Mouse (Mus musculus) cerebellum, adult (tissue): ENCODE measurements around the gene Npepl1.
A peak's percentile ranks its signal among the peaks of the same experiment; 100 is the strongest.

Source experiments
- ATAC-seq: cut with Nextera tagmentation; 2 replicates; pipeline ENCODE4 v1.9.2; 2017; ENCODE audit warnings: mild to moderate bottlenecking, moderate library complexity, mixed read lengths; ENCODE audit not compliant: insufficient number of reproducible peaks, low FRiP score, low TSS enrichment

Gene Npepl1

DNA sequence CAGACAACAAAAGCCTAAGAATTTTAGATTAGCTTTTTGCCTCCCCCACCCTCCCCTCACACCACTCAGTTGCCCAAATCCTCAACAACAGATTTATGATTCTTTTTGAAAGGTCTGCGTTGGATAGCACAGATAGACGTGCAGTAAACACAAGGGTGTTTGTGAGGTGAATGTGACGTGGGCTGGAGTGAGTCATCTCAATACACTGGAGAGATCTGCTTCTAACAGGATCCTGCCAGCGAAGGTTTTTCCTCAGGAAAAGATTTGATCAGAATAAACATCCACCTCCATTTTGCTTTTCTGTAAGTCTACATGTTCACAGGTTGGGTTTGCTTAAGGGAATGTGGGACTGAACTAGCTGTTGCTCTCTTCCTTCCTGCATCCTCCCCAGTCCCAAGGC is 6.6 kb upstream of the Npepl1 start:
- ATAC-seq: no peak

- no peak for ATAC-seq
Measured at GRCm38 (mm10) chr2:174107375-174107774, 2.8 kb upstream of the Npepl1 start.

DNA sequence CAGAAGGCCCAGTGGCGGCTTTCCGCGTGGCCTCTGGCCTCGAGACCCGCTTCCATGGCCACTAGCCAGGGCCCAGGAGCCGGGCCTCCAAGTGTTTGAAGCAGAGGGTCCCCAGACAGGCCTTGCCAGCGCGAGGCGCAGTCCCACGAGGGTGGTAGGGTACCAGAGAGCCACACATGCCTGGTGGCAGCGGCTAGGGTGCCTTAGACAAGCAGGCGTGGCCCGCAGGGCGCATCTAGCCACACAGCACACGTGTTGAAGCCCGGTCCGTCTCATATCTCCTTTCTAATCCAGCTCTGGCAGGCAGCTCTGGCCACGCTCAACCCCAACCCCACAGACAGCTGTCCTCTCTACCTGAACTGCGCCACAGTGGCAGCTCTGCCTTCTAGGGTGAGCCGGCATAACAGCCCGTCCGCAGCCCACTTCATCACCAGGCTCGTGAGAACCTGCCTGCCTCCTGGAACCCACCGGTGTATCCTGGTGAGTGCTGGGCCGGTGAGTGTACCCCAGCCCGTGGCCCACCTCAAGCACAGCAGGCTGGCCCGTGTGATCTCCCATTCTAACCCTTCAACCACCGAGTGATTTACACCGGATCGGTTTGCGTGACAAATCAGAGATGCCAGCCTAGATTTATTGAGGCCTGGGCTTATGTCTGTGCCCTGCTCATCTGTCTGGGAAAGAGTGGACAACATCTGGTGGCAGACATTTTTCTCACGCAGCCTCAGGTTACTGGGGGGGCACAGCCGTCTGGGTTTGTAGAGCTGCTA is 817 bp downstream of the Npepl1 start:
- 0 out of 2 replicates have a peak, but pooled peaks have one; percentile 22 for ATAC-seq

DNA sequence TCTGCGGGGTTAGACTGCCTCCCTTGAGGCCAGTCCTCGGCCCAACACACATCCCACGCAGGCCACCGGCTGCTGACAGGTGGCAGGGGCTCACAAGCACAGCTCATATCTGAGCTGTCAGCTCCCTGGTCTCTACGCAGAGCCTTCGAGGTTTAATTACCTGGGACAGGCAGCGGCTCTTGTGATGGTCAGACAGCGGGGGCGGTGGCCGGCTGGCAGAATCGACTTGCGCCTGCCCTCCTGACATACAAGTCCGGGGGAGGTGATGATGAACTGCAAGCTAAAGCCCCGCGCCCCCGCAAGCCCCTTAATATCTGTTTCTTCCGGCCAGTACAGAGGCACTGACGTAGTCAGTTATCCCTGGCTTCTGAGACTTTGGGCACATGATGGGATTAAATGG is 2.8 kb downstream of the Npepl1 start:
- no peak for ATAC-seq

DNA sequence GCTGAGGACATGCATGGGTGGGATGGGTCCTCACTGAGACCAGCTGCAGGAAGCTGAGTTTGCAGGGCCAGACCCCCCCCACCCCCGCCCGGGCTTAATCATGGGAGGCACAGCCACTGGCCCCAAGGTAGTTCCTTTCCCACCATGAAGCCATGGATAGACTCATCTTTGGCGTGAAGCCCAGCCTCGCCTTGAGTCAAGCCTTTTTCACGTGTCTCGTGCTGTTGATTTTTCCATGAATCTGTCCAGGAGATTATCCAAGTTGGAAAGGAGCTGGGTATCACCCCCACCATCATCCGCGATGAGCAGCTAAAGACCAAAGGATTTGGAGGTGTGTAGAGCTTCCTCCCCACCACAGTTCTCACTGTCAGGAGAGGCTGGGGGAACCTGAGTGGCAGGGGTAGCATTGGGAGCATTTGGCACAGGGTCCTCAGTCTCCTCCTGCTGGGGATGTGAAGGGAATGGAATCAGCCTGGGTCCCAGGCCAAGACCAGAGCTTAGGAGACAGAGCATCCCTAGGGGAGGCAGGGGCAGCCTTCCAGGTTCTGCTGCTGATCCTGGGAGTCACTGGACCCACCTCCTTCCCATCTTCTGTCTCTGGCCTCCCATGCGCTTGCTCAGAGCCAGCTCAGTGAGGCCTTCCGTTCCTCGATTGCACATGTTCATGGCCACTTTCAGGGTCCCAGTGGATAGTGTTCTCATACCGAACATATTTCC is 4.2 kb downstream of the Npepl1 start:
- ATAC-seq: no peak

DNA sequence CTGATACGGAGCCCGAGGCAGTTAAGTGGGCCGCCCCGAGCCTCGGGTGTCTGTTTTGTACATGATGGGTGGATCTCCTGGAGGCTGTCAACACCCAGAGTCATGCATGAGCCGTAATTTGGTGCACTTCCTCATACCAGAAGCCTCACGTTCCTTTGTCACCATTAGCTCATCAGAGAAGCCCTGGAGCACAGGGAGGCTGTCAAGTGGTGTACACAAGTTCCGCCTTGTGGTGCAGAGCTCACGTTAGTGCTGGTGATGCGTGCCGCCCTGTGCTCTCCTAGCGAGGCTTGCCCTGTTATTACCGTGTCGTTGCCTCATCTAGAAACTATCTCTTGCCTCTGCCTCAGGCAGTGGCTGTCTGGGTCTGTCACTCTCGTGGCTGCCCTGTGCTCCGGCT is 6.8 kb downstream of the Npepl1 start:
- no peak for ATAC-seq

GRCm38 (mm10) chr2:174118141-174118540 is 8.0 kb downstream of the Npepl1 start:
- no peak for ATAC-seq

- ATAC-seq: no peak
Measured at GRCm38 (mm10) chr2:174119259-174119658, 9.1 kb downstream of the Npepl1 start.

- no peak for ATAC-seq
Measured at GRCm38 (mm10) chr2:174120631-174121030, 10.5 kb downstream of the Npepl1 start.

GRCm38 (mm10) chr2:174121411-174121947 is 11.3 kb downstream of the Npepl1 start:
- no peak for ATAC-seq

DNA sequence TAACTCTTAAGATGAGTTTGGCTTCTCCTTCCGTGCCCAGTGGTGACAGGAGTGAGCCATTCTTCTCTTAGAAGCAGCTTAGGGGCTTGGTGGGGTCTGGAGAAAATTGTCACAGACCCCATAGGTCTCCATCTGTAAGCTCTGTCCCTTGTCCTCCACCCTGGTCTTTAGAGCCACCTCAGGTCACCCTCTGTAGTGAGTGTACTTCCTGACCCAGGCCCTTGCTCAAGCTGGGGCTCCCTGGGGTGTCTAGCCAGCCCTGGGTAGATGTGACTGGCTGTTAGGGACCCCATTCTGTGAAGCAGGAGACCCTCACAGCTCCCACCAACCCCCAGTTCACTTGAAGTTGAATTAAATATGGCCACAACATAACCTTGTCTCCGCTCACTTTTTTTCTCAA is 12.2 kb downstream of the Npepl1 start:
- ATAC-seq: no peak

DNA sequence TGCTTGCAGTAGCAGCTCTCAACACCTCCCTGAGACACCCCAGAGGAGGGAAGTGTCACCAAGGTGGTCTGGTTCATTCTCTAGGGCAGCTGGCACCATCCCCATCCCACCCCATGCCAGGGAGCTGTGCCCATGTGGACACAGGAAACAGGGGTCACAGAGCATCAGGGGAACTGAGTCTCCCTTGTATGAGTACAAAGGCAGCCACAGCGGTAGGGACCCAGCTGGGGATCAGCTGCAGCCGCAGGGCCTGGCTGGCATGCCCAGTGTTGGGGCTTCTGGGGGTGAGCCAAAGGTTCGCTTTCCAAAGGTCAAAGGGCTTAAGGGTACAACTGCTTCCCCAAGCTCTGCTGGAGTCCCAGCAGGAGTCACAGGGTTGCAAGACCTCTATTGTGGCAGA is 13.6 kb downstream of the Npepl1 start:
- no peak for ATAC-seq

GRCm38 (mm10) chr2:174126522-174127375 is 16.6 kb downstream of the Npepl1 start:
- ATAC-seq: no peak

- no peak for ATAC-seq
Measured at GRCm38 (mm10) chr2:174127376-174127713, 17.2 kb downstream of the Npepl1 start.

GRCm38 (mm10) chr2:174128926-174129325 is 18.8 kb downstream of the Npepl1 start:
- ATAC-seq: no peak

DNA sequence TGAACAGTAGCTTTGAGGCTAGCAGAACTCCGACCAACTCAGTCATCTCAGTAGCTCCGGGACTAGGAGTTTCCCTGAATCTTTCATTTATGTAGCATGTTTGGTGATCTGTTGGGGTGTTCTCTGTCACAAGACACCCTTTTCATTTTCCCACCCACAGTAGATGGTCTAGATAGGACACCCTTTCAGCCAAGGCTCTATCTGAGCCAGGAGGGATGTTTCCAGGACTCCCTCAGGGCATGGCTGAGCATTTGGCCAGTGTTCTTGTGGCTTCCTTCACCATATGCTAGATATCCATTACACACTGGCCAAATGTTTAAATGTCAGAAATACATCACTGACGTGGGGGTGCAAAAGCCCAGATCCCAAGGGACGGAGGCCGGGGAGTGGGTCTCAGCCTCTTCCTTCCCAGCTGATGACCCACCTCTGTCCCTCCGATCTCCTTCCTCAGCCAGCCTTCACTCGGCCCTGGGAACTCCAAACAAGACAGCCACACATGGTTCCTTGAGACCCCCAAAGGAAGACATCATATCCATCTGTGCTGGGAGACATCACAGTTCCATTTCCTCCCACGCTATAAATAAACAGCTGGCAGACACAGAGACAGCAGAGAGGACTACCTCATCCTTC is 20.4 kb downstream of the Npepl1 start:
- no peak for ATAC-seq

DNA sequence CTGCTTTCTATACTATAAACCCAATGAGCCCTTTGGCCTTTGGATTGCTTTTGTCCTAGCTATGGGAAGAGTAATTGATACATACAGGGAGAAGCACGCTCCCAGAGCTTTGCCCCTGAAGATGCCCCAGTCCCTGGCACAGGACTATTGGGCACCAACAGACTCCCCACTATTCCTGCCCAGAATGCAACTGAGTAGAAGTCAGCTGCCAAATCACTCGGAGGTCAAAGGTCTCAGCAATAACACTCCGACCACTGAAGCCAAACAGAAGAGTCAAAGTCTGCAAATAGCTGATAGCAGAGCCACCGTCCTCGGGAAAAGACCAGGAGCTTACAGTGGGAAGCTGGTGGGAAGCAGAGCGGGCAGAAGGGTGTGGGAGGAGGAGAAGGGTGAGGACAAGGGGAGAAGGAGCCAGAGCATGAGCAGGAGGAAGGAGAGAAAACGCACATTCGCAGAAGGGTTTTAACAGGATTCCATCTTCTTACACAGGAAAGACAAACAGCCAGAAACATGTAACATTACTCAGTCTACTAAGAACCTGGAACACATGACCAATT is 22.3 kb downstream of the Npepl1 start:
- ATAC-seq: no peak

DNA sequence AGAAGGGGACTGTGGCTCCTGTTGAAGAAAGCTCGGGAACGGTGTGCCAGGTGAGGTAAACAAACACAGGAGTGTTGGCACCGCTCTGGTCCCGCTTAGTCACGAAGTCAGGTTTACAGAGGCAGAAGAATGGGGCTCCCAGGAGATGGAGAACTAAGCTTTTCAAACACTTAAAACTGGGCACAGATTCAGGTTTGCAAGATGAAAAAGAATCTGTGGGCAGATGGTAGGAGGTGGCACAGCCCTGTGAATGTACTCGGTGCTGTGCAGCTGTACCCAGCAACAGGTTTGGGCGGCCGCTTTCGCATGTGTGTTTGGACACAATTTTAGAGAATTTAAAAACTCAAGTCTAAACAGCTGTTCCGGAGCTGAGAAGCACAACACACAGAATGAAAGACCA is 48.9 kb downstream of the Npepl1 start:
- ATAC-seq: no peak

GRCm38 (mm10) chr2:174160461-174160860 is 50.3 kb downstream of the Npepl1 start:
- ATAC-seq: no peak
